Mouse (Mus musculus) activated CD4-positive, CD25-positive, alpha-beta regulatory T cell, adult 9 weeks (primary cell): ENCODE data around the gene Il3ra. TPM values are rescaled to one million over a fixed set of nuclear protein-coding genes. Genes with fewer than 3 reads are reported as not detected.

Experiments used
- polyA plus RNA-seq: library from polyadenylated mRNA; unstranded; fragments of 100-300 nt; shearing (Covaris generic); gene quantifications from one replicate; pipeline ENCODE4 v1.2.1, GENCODE M21; 2017

The Il3ra gene
- 22.3 TPM for polyA plus RNA-seq

DNA sequence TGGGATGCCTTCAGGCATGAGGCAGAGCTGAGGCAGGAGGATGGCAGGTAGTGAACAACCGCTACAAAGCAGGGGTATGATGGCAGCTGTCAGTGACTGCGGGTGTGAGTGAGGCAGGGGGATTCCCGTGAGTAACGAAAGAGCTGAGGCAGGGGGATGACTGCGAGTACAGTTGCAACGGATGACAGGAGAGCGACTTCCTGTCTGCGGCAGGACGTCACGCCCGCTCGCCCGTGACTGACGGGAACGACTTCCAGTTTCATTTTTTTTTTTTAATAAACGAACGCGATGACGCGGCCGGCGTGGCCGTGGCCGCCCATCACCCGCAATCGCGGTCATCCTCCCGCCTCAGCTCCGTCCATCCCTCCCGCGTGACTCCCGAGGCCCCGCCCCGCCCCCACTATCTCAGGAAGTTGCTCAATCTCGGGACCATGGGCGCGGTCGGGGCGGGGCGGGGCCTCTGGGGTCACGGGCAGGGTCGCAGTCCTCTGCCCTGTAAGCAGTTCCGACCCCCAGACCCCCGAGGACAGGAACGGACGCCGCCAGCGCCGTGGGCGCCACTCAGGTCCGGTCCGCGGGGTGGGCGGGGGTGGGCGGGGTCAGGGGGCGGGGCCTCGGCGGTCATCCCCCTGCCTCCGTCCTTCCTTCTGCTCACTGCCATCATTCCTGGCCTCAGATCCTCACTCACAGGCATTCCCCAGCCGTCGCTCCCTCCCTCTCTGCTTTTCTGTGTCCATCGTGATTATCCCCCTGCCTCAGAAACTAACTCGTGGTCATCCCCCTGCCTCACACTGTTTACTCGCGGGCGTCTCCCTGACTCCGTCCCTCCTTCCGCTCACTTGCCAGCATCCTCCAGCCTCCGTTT lies at the start of gene Il3ra:
Gene Il3ra (plus strand): TSS at position 328 of the 865 bp plus-strand sequence.

DNA sequence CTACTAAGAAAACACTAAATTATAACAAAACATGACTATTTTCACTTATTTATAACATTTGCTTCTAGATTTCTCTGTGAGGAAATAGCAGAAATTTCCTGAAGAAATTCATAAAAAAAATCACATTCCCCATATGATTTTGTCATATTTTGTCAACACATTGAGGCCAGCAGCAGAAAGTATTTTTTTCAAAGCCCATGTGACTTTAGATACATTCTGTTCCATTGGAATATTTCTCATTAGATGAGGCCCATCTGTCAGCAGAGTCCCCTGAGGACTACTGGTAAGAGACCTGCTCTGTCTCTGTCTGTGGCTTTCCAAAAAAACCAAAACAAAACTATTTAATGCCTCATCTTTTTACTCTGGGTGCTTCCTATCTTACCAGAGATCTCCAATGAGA lies 23.5 kb upstream of the Il3ra start, which contains the start of gene Olfr31:
Gene Olfr31 (plus strand): TSS at position 301 of the 400 bp plus-strand sequence.

DNA sequence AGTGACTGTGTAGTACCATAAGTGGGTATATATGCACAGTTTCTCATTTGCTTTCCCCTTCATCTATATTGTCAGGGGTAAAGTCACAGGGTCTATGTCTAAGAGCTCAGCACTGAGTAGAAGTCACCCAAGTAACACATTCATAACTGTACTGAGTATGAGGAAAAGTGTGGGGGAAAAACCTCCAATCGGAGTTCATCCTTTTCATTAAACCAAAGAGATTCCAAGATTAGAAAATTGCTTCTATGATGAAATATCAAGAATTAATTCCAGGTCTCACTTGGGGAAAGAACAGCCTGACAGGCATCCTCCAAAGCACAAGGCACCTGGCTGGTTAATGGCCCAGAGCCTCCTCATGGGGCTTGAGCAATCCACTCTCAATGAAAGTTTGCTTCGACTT lies 54.9 kb downstream of the Il3ra start, which contains the start of gene Olfr721-ps1:
Gene Olfr721-ps1 (plus strand): TSS at position 301 of the 400 bp plus-strand sequence.

Other genes starting within 250 kb of the Il3ra start
- 154 TPM for gene Psmd6, start 225.3 kb upstream of the Il3ra start, polyA plus RNA-seq
- gene Olfr720, start 159.4 kb upstream of the Il3ra start, polyA plus RNA-seq: not detected
- gene Olfr31, start 23.4 kb upstream of the Il3ra start, polyA plus RNA-seq: not detected
- not detected for gene Olfr721-ps1, start 55.0 kb downstream of the Il3ra start, polyA plus RNA-seq